Mouse (Mus musculus): ENCODE results near the gene Vmn1r194. TPM values are rescaled to one million over a fixed set of nuclear protein-coding genes. Genes with fewer than 3 reads are reported as not detected.
"Not testable (repeated sequence)": the region's sequence is repeated elsewhere in the genome, so short reads cannot be mapped to it uniquely, and the experiment has no call there.

Gene Vmn1r194
- polyA plus RNA-seq (2014; fragmentation: Nextera tagmentation; extraction: Ambion mirVana): not detected in 2 replicates

- ATAC-seq (ENCODE audit: insufficient read depth, low FRiP score, low TSS enrichment) (no peak), DNase-seq (ENCODE audit: low spot score) (no peak)
- Histone ChIP-seq H3K9me3 (ENCODE audit: control insufficient read depth, low read length) (no peaks in the 10 kb centered on the region), H3K4me3 (ENCODE audit: low read depth, low read length) (no peak within 1 kb of the TSS), H3K4me2 (ENCODE audit: low read depth) (no peak within 1 kb of the TSS), H3K9ac (ENCODE audit: low read length) (no peak within 1 kb of the TSS), H3K27ac (ENCODE audit: low read depth, low read length) (no peak within 1 kb of the TSS), H3K36me3 (ENCODE audit: control insufficient read depth, insufficient read depth, low read length) (no peaks in the 10 kb centered on the region), H3K27me3 (ENCODE audit: control insufficient read depth, insufficient read depth, low read length) (no peaks in the 10 kb centered on the region), H3K4me1 (ENCODE audit: control insufficient read depth, insufficient read depth, low read length) (no peaks in the 10 kb centered on the region)
- WGBS: 53% methylated on average over 1 of the region's 1 CpGs
Observed at GRCm38 (mm10) chr13:22243915-22244314, at the start of gene Vmn1r194. TSS of gene Vmn1r194 (plus strand) at chr13:22244215.

DNA sequence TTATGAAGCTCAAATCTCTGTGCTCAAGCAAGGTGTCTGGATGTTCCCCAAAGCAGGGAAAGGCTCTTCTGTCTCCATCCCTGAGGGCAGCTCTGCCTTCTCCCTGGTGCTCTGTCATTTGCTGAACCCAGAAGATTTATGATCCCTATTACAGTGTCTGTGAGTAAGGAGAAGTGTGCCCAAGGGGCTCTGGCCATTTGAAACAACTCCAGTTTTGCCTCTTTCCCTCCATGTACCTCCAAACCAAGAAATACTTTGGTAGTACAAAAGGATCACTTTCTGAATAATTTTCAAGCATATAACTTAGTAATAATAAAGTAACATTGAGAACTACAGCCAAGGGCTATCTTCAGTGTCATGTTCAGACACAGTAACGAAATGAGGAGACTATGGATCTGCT, 21.0 kb upstream of the Vmn1r194 start, which contains the start of gene Vmn1r193:
Vmn1r193 (minus strand) TSS at position 101 of the 400 bp plus-strand sequence.
- 73% methylated on average over 1 of the region's 1 CpGs for WGBS
- DNase-seq (ENCODE audit: low spot score); H3K4me3 ChIP-seq (ENCODE audit: low read depth, low read length); ATAC-seq (ENCODE audit: insufficient read depth, low FRiP score, low TSS enrichment); H3K36me3 ChIP-seq (ENCODE audit: control insufficient read depth, insufficient read depth, low read length); H3K4me1 ChIP-seq (ENCODE audit: control insufficient read depth, insufficient read depth, low read length); H3K4me2 ChIP-seq (ENCODE audit: low read depth); H3K9ac ChIP-seq (ENCODE audit: low read length); H3K9me3 ChIP-seq (ENCODE audit: control insufficient read depth, low read length); H3K27ac ChIP-seq (ENCODE audit: low read depth, low read length); H3K27me3 ChIP-seq (ENCODE audit: control insufficient read depth, insufficient read depth, low read length): not testable (repeated sequence)

DNA sequence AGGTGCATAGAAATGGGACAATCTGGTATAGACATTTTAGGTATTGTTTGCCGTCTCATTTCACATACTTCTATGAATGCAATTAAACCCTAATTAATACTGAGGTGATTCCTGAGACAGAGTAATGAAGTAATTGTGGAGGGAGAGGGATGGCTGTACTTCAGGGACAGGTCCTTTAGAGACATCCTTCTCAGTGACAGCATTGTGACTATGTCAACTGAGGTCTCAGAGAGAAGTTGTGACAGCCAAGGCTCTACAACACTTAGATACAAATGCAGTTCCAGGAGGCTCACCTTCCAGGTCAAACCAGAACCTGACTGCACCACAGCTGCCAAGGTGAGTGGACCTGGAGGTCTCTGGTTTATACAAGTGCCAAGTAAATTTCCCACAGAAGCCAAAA, 26.2 kb downstream of the Vmn1r194 start, which contains the start of gene Vmn1r195:
Vmn1r195 (plus strand) TSS at position 301 of the 400 bp plus-strand sequence.
- H3K27me3 ChIP-seq (ENCODE audit: control insufficient read depth, insufficient read depth, low read length); H3K4me3 ChIP-seq (ENCODE audit: low read depth, low read length); H3K4me1 ChIP-seq (ENCODE audit: control insufficient read depth, insufficient read depth, low read length); H3K36me3 ChIP-seq (ENCODE audit: control insufficient read depth, insufficient read depth, low read length); H3K27ac ChIP-seq (ENCODE audit: low read depth, low read length); H3K9ac ChIP-seq (ENCODE audit: low read length); DNase-seq (ENCODE audit: low spot score); H3K4me2 ChIP-seq (ENCODE audit: low read depth); ATAC-seq (ENCODE audit: insufficient read depth, low FRiP score, low TSS enrichment); H3K9me3 ChIP-seq (ENCODE audit: control insufficient read depth, low read length): not testable (repeated sequence)
- WGBS: 95% methylated on average over 1 of the region's 1 CpGs

DNA sequence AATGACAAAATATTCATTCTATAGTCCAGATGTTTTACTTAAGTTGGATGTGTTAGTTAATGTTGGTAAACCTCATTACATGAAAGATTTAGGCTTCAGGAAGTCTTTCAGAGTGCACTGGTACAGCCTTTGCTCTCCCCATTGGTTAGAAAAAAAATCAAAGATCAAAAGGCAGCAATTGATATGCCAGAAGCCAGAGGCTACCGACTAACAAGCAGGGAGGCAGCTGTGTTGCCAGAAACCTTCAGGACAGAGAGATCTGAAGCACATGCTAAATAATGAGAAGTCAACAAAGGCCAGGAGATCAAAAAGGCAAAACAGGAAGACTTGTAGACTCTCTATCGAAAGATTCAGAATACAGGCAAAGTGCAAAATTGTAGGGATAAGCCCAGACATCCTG, 27.7 kb downstream of the Vmn1r194 start:
- 51% methylated on average over 2 of the region's 2 CpGs for WGBS
- no peak overlapping the region for H3K4me3 ChIP-seq (ENCODE audit: low read depth, low read length)
- H3K27me3 ChIP-seq (ENCODE audit: control insufficient read depth, insufficient read depth, low read length): no peaks in the 10 kb centered on the region
- DNase-seq (ENCODE audit: low spot score): no peak
- H3K4me2 ChIP-seq (ENCODE audit: low read depth): no peak overlapping the region
- no peaks in the 10 kb centered on the region for H3K9me3 ChIP-seq (ENCODE audit: control insufficient read depth, low read length)
- ATAC-seq (ENCODE audit: insufficient read depth, low FRiP score, low TSS enrichment): no peak
- H3K9ac ChIP-seq (ENCODE audit: low read length): no peak overlapping the region
- H3K27ac ChIP-seq (ENCODE audit: low read depth, low read length): no peak overlapping the region
- no peaks in the 10 kb centered on the region for H3K4me1 ChIP-seq (ENCODE audit: control insufficient read depth, insufficient read depth, low read length)
- no peaks in the 10 kb centered on the region for H3K36me3 ChIP-seq (ENCODE audit: control insufficient read depth, insufficient read depth, low read length)

DNA sequence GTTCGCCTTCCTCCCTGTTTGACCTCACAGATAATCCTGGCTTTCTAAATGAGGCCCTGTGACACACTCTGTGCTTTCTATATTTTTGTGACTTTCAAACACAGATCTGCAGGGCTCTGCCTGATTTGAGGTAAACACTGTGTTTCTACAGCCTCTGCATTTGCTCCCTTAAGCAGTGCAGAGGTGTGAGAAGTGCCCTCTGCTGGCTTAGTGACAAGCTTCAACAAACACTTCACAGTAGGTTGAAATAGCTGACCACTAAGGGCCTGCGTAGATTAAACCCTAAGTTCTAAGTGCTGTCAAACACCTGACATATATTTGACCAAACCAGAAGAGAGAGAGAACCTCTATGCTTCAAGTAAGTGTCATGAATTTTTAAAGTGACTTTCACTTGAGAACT, 40.6 kb downstream of the Vmn1r194 start:
- WGBS: 77% methylated on average over 2 of the region's 2 CpGs
- H3K27ac ChIP-seq (ENCODE audit: low read depth, low read length): no peak overlapping the region
- no peak overlapping the region for H3K4me2 ChIP-seq (ENCODE audit: low read depth)
- H3K9me3 ChIP-seq (ENCODE audit: control insufficient read depth, low read length): no peaks in the 10 kb centered on the region
- H3K36me3 ChIP-seq (ENCODE audit: control insufficient read depth, insufficient read depth, low read length): no peaks in the 10 kb centered on the region
- H3K9ac ChIP-seq (ENCODE audit: low read length): no peak overlapping the region
- no peak for DNase-seq (ENCODE audit: low spot score)
- no peaks in the 10 kb centered on the region for H3K4me1 ChIP-seq (ENCODE audit: control insufficient read depth, insufficient read depth, low read length)
- ATAC-seq (ENCODE audit: insufficient read depth, low FRiP score, low TSS enrichment): no peak
- no peak overlapping the region for H3K4me3 ChIP-seq (ENCODE audit: low read depth, low read length)
- H3K27me3 ChIP-seq (ENCODE audit: control insufficient read depth, insufficient read depth, low read length): no peaks in the 10 kb centered on the region

DNA sequence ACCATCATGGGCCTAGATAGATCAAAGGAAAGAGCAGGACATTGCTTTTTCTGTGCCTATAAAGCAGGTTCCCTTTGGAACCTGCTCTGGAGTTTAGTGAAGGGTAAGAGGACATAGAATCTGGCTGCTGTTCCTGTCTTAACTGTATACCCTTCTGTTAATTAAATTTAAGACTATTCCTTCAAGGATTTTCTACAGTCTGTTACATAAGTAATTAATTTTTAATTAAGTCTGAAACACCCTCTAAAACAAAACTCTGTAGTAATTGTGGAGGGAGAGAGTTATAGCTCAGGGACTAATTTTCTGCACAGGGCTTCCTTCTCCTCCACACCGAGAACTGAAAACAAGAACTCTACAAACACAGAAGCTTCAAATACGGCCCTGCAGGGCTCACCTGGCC, 45.6 kb downstream of the Vmn1r194 start, which contains the start of gene Vmn1r196:
Vmn1r196 (plus strand) TSS at position 301 of the 400 bp plus-strand sequence.
- H3K4me3 ChIP-seq (ENCODE audit: low read depth, low read length): no peak within 1 kb of the TSS
- H3K27me3 ChIP-seq (ENCODE audit: control insufficient read depth, insufficient read depth, low read length): no peaks in the 10 kb centered on the region
- H3K4me1 ChIP-seq (ENCODE audit: control insufficient read depth, insufficient read depth, low read length): no peaks in the 10 kb centered on the region
- no peaks in the 10 kb centered on the region for H3K9me3 ChIP-seq (ENCODE audit: control insufficient read depth, low read length)
- ATAC-seq (ENCODE audit: insufficient read depth, low FRiP score, low TSS enrichment) (no peak), DNase-seq (ENCODE audit: low spot score) (no peak)
- H3K36me3 ChIP-seq (ENCODE audit: control insufficient read depth, insufficient read depth, low read length): no peaks in the 10 kb centered on the region
- H3K4me2 ChIP-seq (ENCODE audit: low read depth): no peak within 1 kb of the TSS
- 76% methylated on average over 2 of the region's 2 CpGs for WGBS
- no peak within 1 kb of the TSS for H3K27ac ChIP-seq (ENCODE audit: low read depth, low read length)
- no peak within 1 kb of the TSS for H3K9ac ChIP-seq (ENCODE audit: low read length)

Small RNAs within 50 kb of the gene (microRNA-seq; reads per million reads assigned to microRNA genes)
- gene Gm23282 (not detected), gene Gm25084 (not detected)

Other genes starting within 250 kb of the Vmn1r194 start
- gene Prss16, start 234.5 kb upstream of the Vmn1r194 start, polyA plus RNA-seq (2014; fragmentation: Nextera tagmentation; extraction: Ambion mirVana): 0.21 and 0.27 TPM in 2 replicates
- 6.6 and 16.2 TPM in 2 replicates for gene Hist1h2ah, start 208.6 kb upstream of the Vmn1r194 start, polyA plus RNA-seq (2014; fragmentation: Nextera tagmentation; extraction: Ambion mirVana)
- 6.2 and 10.8 TPM in 2 replicates for gene Hist1h2bk, start 208.3 kb upstream of the Vmn1r194 start, polyA plus RNA-seq (2014; fragmentation: Nextera tagmentation; extraction: Ambion mirVana)
- 25.5 and 29.2 TPM in 2 replicates for gene Hist1h4i, start 202.9 kb upstream of the Vmn1r194 start, polyA plus RNA-seq (2014; fragmentation: Nextera tagmentation; extraction: Ambion mirVana)
- gene Hist1h2ag, start 201.3 kb upstream of the Vmn1r194 start, polyA plus RNA-seq (2014; fragmentation: Nextera tagmentation; extraction: Ambion mirVana): 51.6 and 61.4 TPM in 2 replicates
- gene Hist1h2bj, start 201.0 kb upstream of the Vmn1r194 start, polyA plus RNA-seq (2014; fragmentation: Nextera tagmentation; extraction: Ambion mirVana): 12.4 and 13.1 TPM in 2 replicates
- not detected in 2 replicates for gene Vmn1r188, start 159.8 kb upstream of the Vmn1r194 start, polyA plus RNA-seq (2014; fragmentation: Nextera tagmentation; extraction: Ambion mirVana)
- not detected in 2 replicates for gene Vmn1r189, start 138.4 kb upstream of the Vmn1r194 start, polyA plus RNA-seq (2014; fragmentation: Nextera tagmentation; extraction: Ambion mirVana)
- gene Vmn1r191, start 60.2 kb upstream of the Vmn1r194 start, polyA plus RNA-seq (2014; fragmentation: Nextera tagmentation; extraction: Ambion mirVana): not detected in 2 replicates
- not detected in 2 replicates for gene Vmn1r192, start 53.1 kb upstream of the Vmn1r194 start, polyA plus RNA-seq (2014; fragmentation: Nextera tagmentation; extraction: Ambion mirVana)
- gene Vmn1r193, start 21.1 kb upstream of the Vmn1r194 start, polyA plus RNA-seq (2014; fragmentation: Nextera tagmentation; extraction: Ambion mirVana): not detected in 2 replicates
- not detected in 2 replicates for gene Vmn1r195, start 26.3 kb downstream of the Vmn1r194 start, polyA plus RNA-seq (2014; fragmentation: Nextera tagmentation; extraction: Ambion mirVana)
- not detected in 2 replicates for gene Vmn1r196, start 45.7 kb downstream of the Vmn1r194 start, polyA plus RNA-seq (2014; fragmentation: Nextera tagmentation; extraction: Ambion mirVana)
- gene Vmn1r197, start 80.4 kb downstream of the Vmn1r194 start, polyA plus RNA-seq (2014; fragmentation: Nextera tagmentation; extraction: Ambion mirVana): not detected in 2 replicates
- gene Vmn1r198, start 106.1 kb downstream of the Vmn1r194 start, polyA plus RNA-seq (2014; fragmentation: Nextera tagmentation; extraction: Ambion mirVana): not detected in 2 replicates
- not detected in 2 replicates for gene Vmn1r199, start 135.6 kb downstream of the Vmn1r194 start, polyA plus RNA-seq (2014; fragmentation: Nextera tagmentation; extraction: Ambion mirVana)
- gene Vmn1r200, start 146.2 kb downstream of the Vmn1r194 start, polyA plus RNA-seq (2014; fragmentation: Nextera tagmentation; extraction: Ambion mirVana): not detected in 2 replicates
- not detected in 2 replicates for gene Vmn1r201, start 227.7 kb downstream of the Vmn1r194 start, polyA plus RNA-seq (2014; fragmentation: Nextera tagmentation; extraction: Ambion mirVana)

Measured in neural tube, embryonic 11.5 days (tissue).